Mouse (Mus musculus) hindbrain, embryonic 10.5 days (tissue): ENCODE results near the gene Sys1. TPM values are rescaled to one million over a fixed set of nuclear protein-coding genes. Genes with fewer than 3 reads are reported as not detected.
A peak's percentile ranks its signal among the peaks of the same experiment; 100 is the strongest.

ENCODE experiments used
- DNase-seq: peaks from one replicate; pipeline ENCODE4 v3.0.0-alpha.2; 2017; ENCODE audit warnings: low spot score
- H3K27ac ChIP-seq: fragments of 300-500 bp; sonication (generic); 2 replicates; pipeline ENCODE4 v1.5.1; 2016; ENCODE audit warnings: mild to moderate bottlenecking, moderate library complexity
- H3K27me3 ChIP-seq: fragments of 300-500 bp; sonication (generic); 2 replicates; pipeline ENCODE4 v1.6.1; 2016; ENCODE audit warnings: mild to moderate bottlenecking; ENCODE audit not compliant: poor library complexity, insufficient read depth, severe bottlenecking
- H3K36me3 ChIP-seq: fragments of 300-500 bp; sonication (generic); 2 replicates; pipeline ENCODE4 v1.6.1; 2016; ENCODE audit warnings: mild to moderate bottlenecking, moderate library complexity
- H3K4me1 ChIP-seq: fragments of 300-500 bp; sonication (generic); replicated peaks from 2 replicates; pipeline ENCODE4 v1.6.1; 2016; ENCODE audit warnings: mild to moderate bottlenecking
- H3K4me3 ChIP-seq: fragments of 300-500 bp; sonication (generic); 2 replicates; pipeline ENCODE4 v1.5.1; 2016; ENCODE audit warnings: mild to moderate bottlenecking, moderate library complexity
- H3K9me3 ChIP-seq: fragments of 300-500 bp; sonication (generic); 2 replicates; pipeline ENCODE4 v1.6.1; 2016; ENCODE audit warnings: mild to moderate bottlenecking, moderate library complexity
- WGBS: fragments of 180-500 bp; shearing (Covaris S2); methylation state at CpG from one replicate; pipeline ENCODE4 v1.1.7; 2016; 5-methylcytosine and 5-hydroxymethylcytosine counted together
- polyA plus RNA-seq: library from polyadenylated mRNA; unstranded; fragments of >200 nt; fragmentation: Nextera tagmentation; extraction: Ambion mirVana; gene quantifications from 2 replicates; pipeline ENCODE4 v1.2.1, GENCODE M21; 2016

The Sys1 gene
- polyA plus RNA-seq, 1 experiment from 2014 or later: 76.4 TPM

DNA sequence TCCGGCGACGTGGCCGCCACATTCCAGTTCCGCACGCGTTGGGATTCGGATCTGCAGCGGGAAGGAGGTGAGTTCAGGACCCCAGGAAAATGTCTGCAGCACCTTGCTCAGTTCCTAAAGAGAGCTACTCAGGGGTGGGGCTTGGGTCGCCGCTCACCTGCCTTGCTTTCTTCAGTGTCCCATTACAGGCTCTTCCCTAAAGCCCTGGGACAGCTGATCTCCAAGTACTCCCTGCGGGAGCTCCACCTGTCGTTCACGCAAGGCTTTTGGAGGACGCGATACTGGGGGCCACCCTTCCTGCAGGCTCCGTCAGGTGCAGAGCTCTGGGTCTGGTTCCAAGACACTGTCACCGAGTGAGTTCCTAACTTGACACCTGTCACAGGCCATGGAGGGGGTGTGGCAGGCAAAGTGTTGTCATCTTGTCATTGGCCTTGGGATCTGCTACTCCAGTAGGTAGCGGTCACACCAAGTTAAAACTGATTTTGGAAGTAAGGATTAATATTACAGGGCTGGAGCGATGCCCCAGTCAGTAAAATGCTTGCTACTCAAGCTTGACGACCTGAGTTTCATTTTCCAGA lies 41.0 kb downstream of the Sys1 start:
- no peak for DNase-seq
- H3K36me3 ChIP-seq: peaks cover 37% of the 10 kb centered on the region
- peaks cover 21% of the 10 kb centered on the region for H3K4me1 ChIP-seq
- peak overlapping the region; percentile 90 for H3K4me3 ChIP-seq
- H3K9me3 ChIP-seq: no peaks in the 10 kb centered on the region
- no peaks in the 10 kb centered on the region for H3K27me3 ChIP-seq
- 6% methylated on average over 21 of the region's 21 CpGs for WGBS
- peak overlapping the region; percentile 88 for H3K27ac ChIP-seq

DNA sequence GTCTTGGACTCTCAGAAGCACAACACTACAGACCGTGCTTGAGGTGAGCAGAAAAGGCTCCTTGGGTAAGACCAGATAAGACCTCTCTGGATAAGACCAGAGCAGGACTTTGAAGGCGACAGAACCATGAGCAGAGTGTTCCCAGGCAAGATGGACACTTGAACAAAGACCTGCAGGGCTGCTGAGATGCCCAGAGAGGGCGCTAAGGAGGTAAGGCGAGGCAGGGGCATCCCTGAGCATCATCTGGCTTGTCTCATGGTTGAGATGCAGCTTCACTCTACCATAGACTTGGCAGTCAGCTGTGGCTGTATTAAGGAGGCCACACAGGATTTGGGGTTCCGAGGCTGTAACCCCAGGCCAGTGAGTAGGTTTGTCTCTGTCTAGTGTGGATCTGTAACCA lies 42.6 kb downstream of the Sys1 start:
- Histone ChIP-seq H3K27ac (no peak overlapping the region), H3K9me3 (peaks cover 5% of the 10 kb centered on the region), H3K36me3 (peaks cover 52% of the 10 kb centered on the region), H3K4me3 (no peak overlapping the region), H3K27me3 (no peaks in the 10 kb centered on the region), H3K4me1 (peaks cover 19% of the 10 kb centered on the region)
- WGBS: 73% methylated on average over 5 of the region's 5 CpGs
- DNase-seq: no peak

DNA sequence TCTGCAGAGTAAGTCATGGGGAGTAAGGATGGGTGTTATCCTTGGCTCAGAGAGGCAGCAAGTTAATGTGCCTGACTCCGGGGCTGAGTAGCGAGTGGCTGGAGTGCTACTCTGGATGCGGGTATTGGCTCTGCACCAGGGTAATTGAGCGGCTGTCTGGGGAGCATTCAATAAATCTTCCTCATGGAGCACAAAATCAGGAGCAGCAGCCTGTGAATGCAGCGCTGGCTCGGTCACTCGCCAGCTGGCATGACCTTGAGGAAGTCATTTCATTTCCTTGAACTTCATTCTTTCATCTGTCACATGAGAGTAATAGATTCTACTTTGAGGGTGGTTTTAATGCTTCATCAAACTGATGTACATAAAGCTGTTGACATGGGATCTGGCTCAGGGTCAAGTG lies 43.7 kb downstream of the Sys1 start:
- Histone ChIP-seq H3K27ac (no peak overlapping the region), H3K9me3 (peaks cover 14% of the 10 kb centered on the region), H3K27me3 (no peaks in the 10 kb centered on the region), H3K4me1 (peaks cover 19% of the 10 kb centered on the region), H3K36me3 (peaks cover 64% of the 10 kb centered on the region), H3K4me3 (no peak overlapping the region)
- WGBS: 97% methylated on average over 7 of the region's 7 CpGs
- no peak for DNase-seq

DNA sequence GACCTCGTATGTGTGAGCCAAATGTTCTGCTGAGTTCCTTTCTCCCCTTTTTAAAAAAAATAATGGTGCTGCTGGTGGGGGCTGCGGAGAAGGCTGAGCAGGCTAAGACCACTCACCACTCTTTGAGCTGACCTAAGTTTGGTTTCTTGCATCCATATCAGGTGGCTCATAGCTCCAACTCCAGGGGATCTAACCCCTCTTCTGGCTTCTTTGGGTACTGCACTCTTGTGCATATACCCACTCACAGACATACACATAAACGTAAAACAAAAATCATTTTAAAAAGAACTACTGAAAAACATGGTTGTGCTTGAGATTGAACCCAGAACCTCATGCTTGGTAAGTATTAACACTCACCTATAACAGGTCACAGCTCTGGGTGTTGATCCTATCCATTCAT lies 48.2 kb downstream of the Sys1 start:
- H3K4me1 ChIP-seq: no peaks in the 10 kb centered on the region
- DNase-seq: no peak

DNA sequence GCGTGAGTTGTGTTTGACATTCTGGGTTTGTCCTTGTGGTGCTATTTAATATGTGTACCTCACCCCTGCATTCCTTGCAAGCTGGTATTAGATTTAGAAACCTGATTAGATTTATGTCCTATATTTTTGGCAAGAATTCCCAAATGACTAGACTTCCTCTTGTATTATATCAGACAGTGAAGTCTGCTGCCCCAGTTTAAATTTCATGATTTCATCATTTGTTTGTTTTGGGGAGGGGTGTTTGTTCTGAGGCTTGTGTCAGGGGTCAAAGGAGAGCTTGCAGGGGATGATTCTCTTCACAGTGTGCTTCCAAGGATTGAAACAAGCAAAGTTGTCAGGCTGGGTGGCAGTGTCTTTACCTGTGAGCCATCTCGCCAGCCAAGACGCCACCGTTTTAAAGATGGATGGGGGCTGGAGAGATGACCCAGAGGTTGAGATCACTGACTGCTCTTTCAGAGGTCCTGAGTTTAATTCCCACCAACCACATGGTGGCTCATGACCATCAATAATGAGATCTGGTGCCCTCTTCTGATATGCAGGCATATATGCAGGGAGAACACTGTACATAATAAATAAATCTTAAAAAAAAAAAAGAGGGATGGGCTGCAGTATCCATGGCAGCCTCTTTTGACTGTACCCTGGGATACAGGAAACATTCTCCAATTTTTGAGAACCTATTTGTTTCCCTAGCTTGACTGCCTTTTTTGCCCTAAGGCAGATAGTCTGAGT lies 49.0 kb downstream of the Sys1 start:
- H3K36me3 ChIP-seq: peaks cover 69% of the 10 kb centered on the region
- H3K27ac ChIP-seq: no peak overlapping the region
- WGBS: 91% methylated on average over 4 of the region's 4 CpGs

More for the DNA sequence above, 48.2 kb downstream of the Sys1 start:
- peaks cover 77% of the 10 kb centered on the region for H3K36me3 ChIP-seq
- WGBS: 93% methylated on average over 3 of the region's 3 CpGs
- no peak overlapping the region for H3K27ac ChIP-seq
- peaks cover 14% of the 10 kb centered on the region for H3K9me3 ChIP-seq
- H3K4me3 ChIP-seq: no peak overlapping the region
- no peaks in the 10 kb centered on the region for H3K27me3 ChIP-seq

DNA sequence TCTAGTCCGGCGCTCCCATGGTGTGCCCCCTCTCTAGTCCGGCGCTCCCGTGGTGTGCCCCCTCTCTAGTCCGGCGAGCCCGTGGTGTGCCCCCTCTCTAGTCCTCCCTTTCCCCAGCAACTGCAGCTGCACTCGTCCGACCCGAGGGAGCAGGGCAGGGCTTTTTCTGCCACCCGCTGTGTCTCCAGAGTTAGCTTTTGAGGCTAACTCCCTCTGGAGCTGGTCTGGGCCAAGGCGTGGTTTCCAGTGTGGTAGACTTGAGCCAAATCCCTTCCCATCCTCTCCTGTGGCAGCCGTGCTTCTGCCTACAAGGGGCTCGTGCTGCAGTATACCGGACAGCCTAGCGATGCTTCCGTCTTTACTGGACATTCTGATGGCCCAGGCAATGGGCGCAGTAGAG lies 51.0 kb downstream of the Sys1 start:
- Histone ChIP-seq H3K36me3 (peaks cover 48% of the 10 kb centered on the region), H3K4me1 (no peaks in the 10 kb centered on the region), H3K4me3 (no peak overlapping the region), H3K27ac (no peak overlapping the region), H3K27me3 (no peaks in the 10 kb centered on the region), H3K9me3 (peaks cover 14% of the 10 kb centered on the region)
- no peak for DNase-seq
- 83% methylated on average over 19 of the region's 19 CpGs for WGBS

More for the DNA sequence above, 49.0 kb downstream of the Sys1 start:
- peaks cover 14% of the 10 kb centered on the region for H3K9me3 ChIP-seq
- no peak for DNase-seq
- H3K4me1 ChIP-seq: no peaks in the 10 kb centered on the region
- no peaks in the 10 kb centered on the region for H3K27me3 ChIP-seq
- no peak overlapping the region for H3K4me3 ChIP-seq

DNA sequence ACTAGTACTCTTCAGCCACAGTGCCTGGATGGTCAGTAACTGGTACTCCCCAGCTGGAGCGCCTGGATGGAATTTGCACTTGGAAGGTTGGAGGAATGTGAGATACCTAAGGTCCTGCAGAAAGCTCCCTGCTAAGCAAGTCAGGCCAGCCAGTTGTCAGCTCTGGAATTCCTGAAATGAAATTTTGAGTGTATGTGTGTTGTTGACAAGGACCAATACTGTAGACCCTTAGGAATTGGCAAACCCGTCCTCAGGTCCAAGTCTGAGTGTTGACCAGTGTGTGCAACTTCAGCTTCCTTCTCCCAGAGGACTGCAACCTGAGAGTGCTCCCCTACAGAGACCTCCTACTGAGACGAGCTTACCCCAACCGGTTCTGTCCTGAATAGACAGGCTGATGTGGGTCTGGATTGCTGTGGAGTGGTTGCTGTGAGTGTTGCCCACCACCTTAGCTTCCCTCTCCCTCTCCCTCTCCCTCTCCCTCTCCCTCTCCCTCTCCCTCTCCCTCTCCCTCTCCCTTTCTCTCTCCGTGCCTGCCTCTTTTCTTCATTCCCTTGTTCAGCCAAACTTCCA lies 53.9 kb downstream of the Sys1 start:
- H3K36me3 ChIP-seq: peaks cover 20% of the 10 kb centered on the region
- H3K27ac ChIP-seq: no peak overlapping the region
- no peaks in the 10 kb centered on the region for H3K27me3 ChIP-seq
- 44% methylated on average over 5 of the region's 5 CpGs for WGBS
- DNase-seq: no peak
- H3K4me3 ChIP-seq: no peak overlapping the region
- no peaks in the 10 kb centered on the region for H3K9me3 ChIP-seq
- H3K4me1 ChIP-seq: no peaks in the 10 kb centered on the region

DNA sequence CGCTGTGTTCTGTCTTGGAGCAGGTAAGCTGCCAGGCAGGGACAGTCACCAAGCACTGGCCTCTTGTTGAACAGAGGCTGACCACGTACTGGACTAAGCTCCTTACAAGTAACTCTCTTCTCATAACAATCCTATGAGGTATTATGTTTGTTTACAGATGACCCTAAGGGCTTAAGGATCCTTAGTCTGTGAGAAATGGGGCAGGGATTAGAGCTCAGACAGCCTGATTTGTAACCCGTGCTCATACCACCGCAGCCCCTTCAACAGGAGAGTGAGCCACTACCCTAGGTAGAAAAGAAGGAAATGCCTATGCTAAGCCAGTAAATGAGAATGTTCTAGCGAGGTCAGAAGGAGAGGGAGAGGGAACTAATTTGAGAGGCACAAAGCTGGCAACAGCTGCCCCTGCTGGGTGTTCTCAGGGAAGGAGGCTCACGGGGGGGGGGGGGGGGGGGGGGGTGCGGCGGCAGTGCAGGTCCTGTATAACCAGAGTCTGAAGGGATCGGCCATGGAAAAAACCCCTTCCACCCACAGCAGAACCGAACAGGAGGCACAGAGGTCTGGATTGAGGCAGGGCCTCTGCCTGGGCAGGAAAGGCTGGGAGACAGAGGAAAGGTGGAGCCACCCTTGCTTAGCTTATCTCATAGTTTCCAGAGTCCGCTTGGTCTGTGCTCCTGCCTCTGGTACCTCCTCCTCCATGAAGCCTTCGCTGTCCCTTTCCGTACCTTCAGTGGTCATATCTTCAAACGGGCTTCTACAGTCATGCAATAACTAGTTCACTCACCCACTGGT lies 55.6 kb downstream of the Sys1 start:
- H3K27ac ChIP-seq: no peak overlapping the region
- H3K27me3 ChIP-seq: no peaks in the 10 kb centered on the region
- no peaks in the 10 kb centered on the region for H3K4me1 ChIP-seq
- H3K36me3 ChIP-seq: peaks cover 4% of the 10 kb centered on the region
- no peaks in the 10 kb centered on the region for H3K9me3 ChIP-seq
- 71% methylated on average over 14 of the region's 14 CpGs for WGBS
- H3K4me3 ChIP-seq: no peak overlapping the region
- no peak for DNase-seq

DNA sequence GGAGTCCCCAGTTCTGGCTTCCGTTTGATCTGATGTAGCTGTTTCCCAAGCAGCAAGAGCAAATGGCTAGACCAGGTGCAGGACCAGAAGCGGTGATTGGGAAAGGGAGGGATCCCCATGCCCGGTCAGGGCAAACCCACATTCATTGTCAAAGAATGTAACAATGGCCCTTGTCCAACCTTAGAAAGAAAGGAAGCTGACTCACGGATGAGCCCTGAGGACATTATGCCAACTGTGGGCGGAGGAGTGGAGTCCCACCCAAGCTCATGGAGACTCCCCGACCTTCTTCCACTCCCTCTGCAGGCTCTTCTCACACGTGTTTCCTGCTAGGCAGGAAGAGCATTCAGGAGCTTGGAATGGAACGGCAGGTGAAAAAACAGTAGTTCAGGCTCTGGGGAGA lies 56.6 kb downstream of the Sys1 start:
- WGBS: 76% methylated on average over 8 of the region's 8 CpGs
- no peak overlapping the region for H3K4me3 ChIP-seq
- H3K9me3 ChIP-seq: no peaks in the 10 kb centered on the region
- H3K36me3 ChIP-seq: no peaks in the 10 kb centered on the region
- no peaks in the 10 kb centered on the region for H3K27me3 ChIP-seq
- no peak overlapping the region for H3K27ac ChIP-seq
- no peak for DNase-seq
- no peaks in the 10 kb centered on the region for H3K4me1 ChIP-seq

DNA sequence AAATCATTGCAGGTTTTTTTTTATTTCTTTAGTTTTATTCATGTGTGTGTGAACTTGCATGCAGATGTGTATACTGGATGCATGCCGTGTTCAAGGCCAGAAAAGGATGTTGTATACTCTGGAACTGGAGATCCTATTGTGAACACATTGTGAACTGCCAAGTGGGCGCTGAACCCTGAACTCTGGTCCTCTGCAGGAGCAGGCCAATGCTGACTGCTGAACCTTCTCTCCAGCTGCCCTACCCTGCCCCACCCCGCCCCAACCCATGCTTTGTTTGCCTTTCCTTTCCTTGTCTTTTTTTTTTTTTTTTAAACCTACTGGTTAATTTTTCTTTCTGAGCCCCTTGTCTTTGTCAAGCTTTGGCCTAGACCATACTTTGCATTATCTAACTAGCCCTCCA lies 58.2 kb downstream of the Sys1 start:
- no peaks in the 10 kb centered on the region for H3K9me3 ChIP-seq
- H3K27me3 ChIP-seq: no peaks in the 10 kb centered on the region
- no peak overlapping the region for H3K27ac ChIP-seq
- H3K4me1 ChIP-seq: no peaks in the 10 kb centered on the region
- no peaks in the 10 kb centered on the region for H3K36me3 ChIP-seq
- WGBS: 76% methylated on average over 3 of the region's 3 CpGs
- no peak overlapping the region for H3K4me3 ChIP-seq
- DNase-seq: no peak

DNA sequence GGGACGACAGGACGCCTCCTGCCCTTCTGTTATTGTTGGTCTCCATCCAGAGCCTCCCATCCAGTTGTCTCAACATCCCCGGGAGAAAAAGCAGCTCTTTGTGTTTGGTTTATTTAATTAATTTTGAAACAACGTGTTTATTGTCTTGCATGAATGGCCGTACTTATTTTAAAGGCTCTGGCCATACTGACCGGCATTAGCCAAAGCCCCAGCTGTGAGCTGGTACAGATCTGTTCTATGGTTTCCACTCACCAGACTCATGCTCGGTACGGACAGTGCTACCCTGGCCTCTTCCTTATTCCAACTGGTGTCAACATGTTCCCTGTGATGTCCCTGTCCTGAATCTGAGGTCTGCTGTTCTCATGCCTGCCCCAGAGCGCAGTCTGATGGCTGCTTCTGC lies 59.1 kb downstream of the Sys1 start:
- no peak overlapping the region for H3K27ac ChIP-seq
- H3K9me3 ChIP-seq: no peaks in the 10 kb centered on the region
- H3K4me3 ChIP-seq: no peak overlapping the region
- no peaks in the 10 kb centered on the region for H3K36me3 ChIP-seq
- H3K4me1 ChIP-seq: no peaks in the 10 kb centered on the region; the same call in 1 of the 2 replicates
- DNase-seq: no peak
- 82% methylated on average over 9 of the region's 9 CpGs for WGBS
- no peaks in the 10 kb centered on the region for H3K27me3 ChIP-seq

DNA sequence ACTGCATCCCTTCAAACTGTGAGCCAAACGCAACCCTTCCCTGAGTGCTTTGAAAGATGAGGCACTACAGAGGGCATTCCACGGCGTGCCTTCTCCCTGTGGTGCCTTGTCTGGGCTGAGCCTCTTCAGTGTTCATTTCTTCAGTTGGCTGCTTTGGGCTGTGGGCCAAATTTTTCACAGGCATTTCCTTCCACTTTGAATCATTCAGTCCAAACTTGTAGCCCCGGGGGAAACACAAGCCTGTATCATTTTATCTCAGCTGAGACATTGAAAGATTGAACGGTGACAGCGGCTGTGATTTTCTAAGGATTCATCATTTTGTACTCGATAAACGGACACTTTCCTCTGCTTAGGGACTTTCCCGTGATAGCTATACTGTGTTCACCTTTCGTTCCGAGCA lies 59.8 kb downstream of the Sys1 start:
- Histone ChIP-seq H3K4me1 (no peaks in the 10 kb centered on the region; the same call in 1 of the 2 replicates), H3K4me3 (no peak overlapping the region), H3K27me3 (0 out of 2 replicates have a peak, but pooled peaks cover under 1% of the 10 kb centered on the region), H3K9me3 (no peaks in the 10 kb centered on the region), H3K36me3 (no peaks in the 10 kb centered on the region), H3K27ac (no peak overlapping the region)
- 91% methylated on average over 11 of the region's 11 CpGs for WGBS
- DNase-seq: no peak
